Mouse (Mus musculus) erythroblast, embryonic 14.5 days (primary cell): ENCODE results near the gene Trpv3. TPM values are rescaled to one million over a fixed set of nuclear protein-coding genes. Genes with fewer than 3 reads are reported as not detected.

Experiments
- H3K27me3 ChIP-seq: 2 replicates; pipeline ENCODE4 v1.6.1; 2012; ENCODE audit warnings: inconsistent platforms; ENCODE audit not compliant: control insufficient read depth
- H3K36me3 ChIP-seq: 2 replicates; pipeline ENCODE4 v1.6.1; 2012; ENCODE audit warnings: mild to moderate bottlenecking, inconsistent platforms; ENCODE audit not compliant: control insufficient read depth
- H3K4me1 ChIP-seq: 2 replicates; pipeline ENCODE4 v1.6.1; 2012; ENCODE audit warnings: inconsistent platforms; ENCODE audit not compliant: control insufficient read depth
- H3K4me3 ChIP-seq: replicated peaks from 2 replicates; pipeline ENCODE3; 2012; ENCODE audit warnings: moderate library complexity, mild to moderate bottlenecking, inconsistent platforms
- H3K9me3 ChIP-seq: 2 replicates; pipeline ENCODE4 v1.6.1; 2012; ENCODE audit warnings: low read length, inconsistent platforms, mixed read lengths; ENCODE audit not compliant: control insufficient read depth
- GATA1 ChIP-seq: IDR thresholded peaks from 2 replicates; pipeline ENCODE4 v1.6.1; 2012; ENCODE audit warnings: low read length, inconsistent platforms, mixed read lengths
- TAL1 ChIP-seq: IDR thresholded peaks from 3 replicates; pipeline ENCODE4 v1.6.1; 2012; ENCODE audit warnings: low read length, inconsistent platforms, mixed read lengths
- polyA plus RNA-seq: library from polyadenylated mRNA; stranded (reverse); fragments of >175 nt; gene quantifications from 2 replicates; pipeline ENCODE4 v1.2.3, GENCODE M21; 2012

The Trpv3 gene
- polyA plus RNA-seq, result 0.01 TPM in 1 of 2 replicates, not detected in the other

GRCm38 (mm10) chr11:73267267-73267666 lies at the start of gene Trpv3:
Trpv3 (plus strand) TSS chr11:73267388.
- Histone ChIP-seq H3K4me3 (no peak within 1 kb of the TSS), H3K27me3 (no peaks in the 10 kb centered on the region), H3K36me3 (no peaks in the 10 kb centered on the region), H3K4me1 (no peaks in the 10 kb centered on the region), H3K9me3 (no peaks in the 10 kb centered on the region)
- no peak for TF ChIP-seq GATA1
- no peak for TF ChIP-seq TAL1

GRCm38 (mm10) chr11:73219671-73220070 lies 47.5 kb upstream of the Trpv3 start:
- Histone ChIP-seq H3K36me3 (peaks cover 3% of the 10 kb centered on the region; the same call in 1 of the 2 replicates), H3K9me3 (no peaks in the 10 kb centered on the region), H3K4me3 (no peak overlapping the region), H3K27me3 (no peaks in the 10 kb centered on the region), H3K4me1 (no peaks in the 10 kb centered on the region)
- no peak for TF ChIP-seq GATA1
- TF ChIP-seq TAL1, result no peak

GRCm38 (mm10) chr11:73220651-73221050 lies 46.5 kb upstream of the Trpv3 start:
- H3K4me3 ChIP-seq, result no peak overlapping the region
- peaks cover 3% of the 10 kb centered on the region; the same call in 1 of the 2 replicates for H3K36me3 ChIP-seq
- TF ChIP-seq TAL1, result no peak
- no peak for TF ChIP-seq GATA1
- H3K9me3 ChIP-seq, result no peaks in the 10 kb centered on the region
- no peaks in the 10 kb centered on the region for H3K27me3 ChIP-seq
- H3K4me1 ChIP-seq, result no peaks in the 10 kb centered on the region

GRCm38 (mm10) chr11:73222846-73223245 lies 44.3 kb upstream of the Trpv3 start:
- Histone ChIP-seq H3K4me3 (no peak overlapping the region), H3K9me3 (no peaks in the 10 kb centered on the region), H3K36me3 (peaks cover under 1% of the 10 kb centered on the region; the same call in 1 of the 2 replicates), H3K4me1 (no peaks in the 10 kb centered on the region), H3K27me3 (no peaks in the 10 kb centered on the region)
- TF ChIP-seq TAL1 (no peak), GATA1 (no peak)

- Histone ChIP-seq H3K4me3 (no peak overlapping the region), H3K4me1 (no peaks in the 10 kb centered on the region), H3K27me3 (no peaks in the 10 kb centered on the region), H3K36me3 (no peaks in the 10 kb centered on the region; the same call in 1 of the 2 replicates), H3K9me3 (no peaks in the 10 kb centered on the region)
- no peak for TF ChIP-seq GATA1
- no peak for TF ChIP-seq TAL1
These were observed 43.2 kb upstream of the Trpv3 start for GRCm38 (mm10) chr11:73223966-73224365.

- Histone ChIP-seq H3K4me3 (no peak overlapping the region), H3K27me3 (no peaks in the 10 kb centered on the region), H3K4me1 (no peaks in the 10 kb centered on the region), H3K9me3 (no peaks in the 10 kb centered on the region), H3K36me3 (no peaks in the 10 kb centered on the region; the same call in 1 of the 2 replicates)
- no peak for TF ChIP-seq GATA1
- TF ChIP-seq TAL1, result no peak
These were observed 41.3 kb upstream of the Trpv3 start for GRCm38 (mm10) chr11:73225856-73226255.

- Histone ChIP-seq H3K27me3 (no peaks in the 10 kb centered on the region), H3K9me3 (no peaks in the 10 kb centered on the region), H3K4me3 (no peak overlapping the region), H3K4me1 (no peaks in the 10 kb centered on the region), H3K36me3 (no peaks in the 10 kb centered on the region)
- TF ChIP-seq GATA1 (no peak), TAL1 (no peak)
These were observed 38.3 kb upstream of the Trpv3 start for GRCm38 (mm10) chr11:73228881-73229280.

- H3K36me3 ChIP-seq, result no peaks in the 10 kb centered on the region
- H3K4me3 ChIP-seq, result no peak overlapping the region
- no peaks in the 10 kb centered on the region for H3K9me3 ChIP-seq
- no peaks in the 10 kb centered on the region for H3K27me3 ChIP-seq
- H3K4me1 ChIP-seq, result no peaks in the 10 kb centered on the region
- TF ChIP-seq GATA1, result no peak
- TF ChIP-seq TAL1, result no peak
These were observed 37.1 kb upstream of the Trpv3 start for GRCm38 (mm10) chr11:73230081-73230480.

GRCm38 (mm10) chr11:73232513-73232912 lies 34.7 kb upstream of the Trpv3 start:
- TF ChIP-seq TAL1, result no peak
- no peak for TF ChIP-seq GATA1

GRCm38 (mm10) chr11:73233992-73234391 lies 33.2 kb upstream of the Trpv3 start, which contains the start of gene Trpv1:
Trpv1 (plus strand) TSS chr11:73234292.
- Histone ChIP-seq H3K4me3 (no peak within 1 kb of the TSS), H3K27me3 (no peaks in the 10 kb centered on the region), H3K4me1 (no peaks in the 10 kb centered on the region), H3K9me3 (no peaks in the 10 kb centered on the region), H3K36me3 (no peaks in the 10 kb centered on the region)
- TF ChIP-seq TAL1 (no peak), GATA1 (no peak)

More at GRCm38 (mm10) chr11:73232513-73232912, 34.7 kb upstream of the Trpv3 start:
- Histone ChIP-seq H3K27me3 (no peaks in the 10 kb centered on the region), H3K4me1 (no peaks in the 10 kb centered on the region), H3K4me3 (no peak overlapping the region), H3K36me3 (no peaks in the 10 kb centered on the region), H3K9me3 (no peaks in the 10 kb centered on the region)
